Mouse (Mus musculus) yolk sac, embryonic 10.5 days (tissue): ENCODE measurements around the gene Rpusd3.

Source experiments
- DNase-seq: peaks from one replicate; pipeline ENCODE4 v3.0.0-alpha.2; 2017; ENCODE audit warnings: low spot score

The Rpusd3 gene

GRCm38 (mm10) chr6:113385160-113385714, 33.9 kb downstream of the Rpusd3 start:
- peak; percentile 74 for DNase-seq

GRCm38 (mm10) chr6:113384351-113384927, 34.7 kb downstream of the Rpusd3 start:
- DNase-seq: no peak

- no peak for DNase-seq
Observed at GRCm38 (mm10) chr6:113380480-113380879, 38.7 kb downstream of the Rpusd3 start.

- DNase-seq: no peak
Observed at GRCm38 (mm10) chr6:113379246-113379645, 39.9 kb downstream of the Rpusd3 start.

GRCm38 (mm10) chr6:113377496-113378385, 41.4 kb downstream of the Rpusd3 start, which contains the start of the genes Tada3 and Arpc4:
Gene Tada3, minus strand, starts transcription at chr6:113377883.
Gene Arpc4, plus strand, starts transcription at chr6:113378115.
- DNase-seq: peak; percentile 98

- no peak for DNase-seq
Observed at GRCm38 (mm10) chr6:113377172-113377495, 42.0 kb downstream of the Rpusd3 start.

- DNase-seq: no peak
Observed at GRCm38 (mm10) chr6:113373491-113373890, 45.6 kb downstream of the Rpusd3 start.

GRCm38 (mm10) chr6:113370194-113370929, 48.8 kb downstream of the Rpusd3 start:
- DNase-seq: no peak

GRCm38 (mm10) chr6:113368577-113368976, 50.6 kb downstream of the Rpusd3 start:
- no peak for DNase-seq

- no peak for DNase-seq
Observed at GRCm38 (mm10) chr6:113368124-113368523, 51.0 kb downstream of the Rpusd3 start.

- no peak for DNase-seq
Observed at GRCm38 (mm10) chr6:113367574-113367973, 51.6 kb downstream of the Rpusd3 start.

GRCm38 (mm10) chr6:113366639-113367038, 52.5 kb downstream of the Rpusd3 start:
- DNase-seq: no peak
